Mouse (Mus musculus): Measurements from ENCODE around the gene Phf21a. TPM values are rescaled to one million over a fixed set of nuclear protein-coding genes. Genes with fewer than 3 reads are reported as not detected.

The Phf21a gene
- polyA plus RNA-seq, 1 experiment from 2014 or later, result 2.6 TPM

DNA sequence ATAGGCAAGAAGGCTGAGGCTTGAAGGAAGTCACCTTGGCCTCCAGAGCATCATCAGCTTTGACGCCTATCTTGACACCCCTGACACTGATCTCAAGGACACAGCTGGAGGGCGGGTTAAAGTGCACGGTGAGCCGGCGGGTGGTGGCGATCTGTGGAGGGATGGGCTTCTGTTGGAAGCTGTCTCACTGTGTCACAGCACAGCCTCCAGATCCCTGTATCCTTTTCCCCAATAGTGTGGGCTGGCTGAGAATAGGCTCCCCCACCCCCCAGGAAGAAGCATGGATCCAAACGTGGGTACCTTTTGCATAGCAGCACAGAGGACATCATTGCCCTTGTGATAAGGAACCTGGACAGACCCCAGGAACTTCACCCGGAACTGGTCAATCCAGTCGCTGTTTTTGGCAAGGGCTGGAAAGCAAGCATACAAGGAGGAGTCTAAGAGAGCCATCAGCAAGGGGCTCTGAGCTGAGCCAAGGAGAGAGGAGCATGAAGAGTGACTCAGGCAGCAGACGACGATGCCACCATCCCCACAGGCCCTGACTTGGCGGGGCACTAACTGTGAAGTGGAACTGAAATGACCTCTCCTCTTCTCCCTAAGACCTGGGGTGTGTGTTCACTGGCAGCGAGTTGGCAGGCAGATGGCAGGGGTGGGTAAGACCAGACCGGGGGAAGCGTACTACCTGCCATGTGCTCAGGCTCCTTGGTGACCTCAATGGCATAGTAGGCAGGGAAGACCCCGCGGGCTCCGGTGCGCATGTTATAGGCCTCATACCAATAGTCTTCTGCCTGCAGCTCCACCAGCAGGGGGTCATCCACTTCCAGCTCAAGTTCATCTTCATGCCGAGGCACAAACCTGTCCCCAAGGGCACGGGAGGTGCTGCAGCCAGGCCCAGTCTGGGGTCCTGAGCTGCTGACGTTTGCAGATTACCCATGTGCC is 292.5 kb downstream of the Phf21a start:
- 63% methylated on average over 22 of the region's 22 CpGs for WGBS (ENCODE audit: insufficient replicate concordance)
- Histone ChIP-seq H3K9ac (no peak overlapping the region), H3K9me3 (replicated peaks) (no peaks in the 10 kb centered on the region), H3K27ac (replicated peaks) (no peak overlapping the region), H3K27me3 (peaks cover 43% of the 10 kb centered on the region), H3K36me3 (replicated peaks) (peaks cover 22% of the 10 kb centered on the region), H3K4me2 (no peak overlapping the region), H3K4me3 (replicated peaks) (no peak overlapping the region), H3K4me1 (replicated peaks) (peaks cover 11% of the 10 kb centered on the region)
- no peak for ATAC-seq (ENCODE audit: insufficient read depth)

DNA sequence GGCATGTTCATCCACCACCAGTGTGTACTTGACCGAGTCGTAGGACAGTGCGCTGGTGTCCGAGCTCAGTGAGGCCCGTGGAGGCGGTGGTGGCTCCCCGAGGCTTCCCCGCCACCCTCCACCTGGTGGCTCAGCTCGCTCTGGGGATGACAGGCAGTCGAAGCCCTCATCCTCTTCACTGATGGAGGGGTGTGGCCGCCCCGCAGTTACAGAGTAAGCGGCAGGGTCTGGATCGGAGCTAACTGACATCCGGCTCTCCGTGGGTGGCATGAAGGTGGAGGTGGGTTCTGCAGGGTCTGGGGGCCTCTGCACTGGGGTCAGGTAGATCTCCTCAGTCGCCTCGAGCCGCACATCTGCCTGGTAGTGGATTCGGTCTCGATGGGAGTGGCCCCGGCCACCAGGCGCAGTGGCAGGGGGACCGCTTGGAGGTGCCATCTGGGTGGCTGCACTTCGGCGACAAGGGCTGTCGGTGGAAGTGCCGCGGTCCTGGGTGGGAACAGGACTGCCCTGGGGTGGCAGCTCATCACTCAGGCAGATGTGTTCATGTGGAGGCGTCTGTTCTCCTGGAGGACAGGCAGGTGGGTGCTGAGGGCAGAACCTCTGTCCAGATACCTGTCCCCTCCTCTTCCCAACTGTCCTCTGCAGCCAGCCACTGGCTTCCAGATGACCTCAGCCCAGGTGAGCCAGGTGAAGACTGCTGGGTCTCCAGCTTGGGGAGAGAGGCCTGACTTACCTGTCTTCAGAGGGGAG is 294.1 kb downstream of the Phf21a start:
- no peak overlapping the region for H3K4me2 ChIP-seq
- H3K9ac ChIP-seq, result no peak overlapping the region
- H3K27me3 ChIP-seq, result peaks cover 59% of the 10 kb centered on the region
- no peaks in the 10 kb centered on the region for H3K9me3 ChIP-seq (replicated peaks)
- no peak for ATAC-seq (ENCODE audit: insufficient read depth)
- peaks cover 17% of the 10 kb centered on the region for H3K4me1 ChIP-seq (replicated peaks)
- 75% methylated on average over 30 of the region's 30 CpGs for WGBS (ENCODE audit: insufficient replicate concordance)
- H3K36me3 ChIP-seq (replicated peaks), result peaks cover 5% of the 10 kb centered on the region; the same call in 1 of the 2 replicates
- H3K27ac ChIP-seq (replicated peaks), result no peak overlapping the region
- no peak overlapping the region for H3K4me3 ChIP-seq (replicated peaks)

DNA sequence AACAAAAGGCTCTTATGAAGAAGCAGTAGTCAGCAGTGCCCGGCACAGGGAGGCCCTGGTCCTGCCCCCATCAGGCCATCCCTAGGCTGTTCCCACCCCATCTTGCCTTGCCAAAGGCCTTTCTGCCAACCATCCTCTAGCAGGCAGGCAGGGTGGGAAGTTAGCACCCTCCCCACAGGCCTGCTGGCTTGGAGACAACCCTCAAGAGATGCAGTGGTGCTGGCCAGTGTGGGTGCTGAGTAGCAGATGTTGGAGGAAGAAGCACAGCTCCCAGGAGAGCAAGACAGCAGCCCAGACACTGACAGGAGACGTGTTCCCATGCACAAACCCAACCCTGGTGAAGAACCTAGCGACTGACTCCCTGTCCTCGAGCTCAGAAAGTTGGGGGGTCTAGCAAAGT is 294.7 kb downstream of the Phf21a start:
- 51% methylated on average over 4 of the region's 4 CpGs for WGBS (ENCODE audit: insufficient replicate concordance)
- H3K9ac ChIP-seq, result no peak overlapping the region
- no peak overlapping the region for H3K27ac ChIP-seq (replicated peaks)
- no peaks in the 10 kb centered on the region for H3K36me3 ChIP-seq (replicated peaks)
- no peaks in the 10 kb centered on the region for H3K9me3 ChIP-seq (replicated peaks)
- peaks cover 24% of the 10 kb centered on the region for H3K4me1 ChIP-seq (replicated peaks)
- no peak for ATAC-seq (ENCODE audit: insufficient read depth)
- no peak overlapping the region for H3K4me3 ChIP-seq (replicated peaks)
- H3K27me3 ChIP-seq, result peaks cover 65% of the 10 kb centered on the region
- H3K4me2 ChIP-seq, result no peak overlapping the region

DNA sequence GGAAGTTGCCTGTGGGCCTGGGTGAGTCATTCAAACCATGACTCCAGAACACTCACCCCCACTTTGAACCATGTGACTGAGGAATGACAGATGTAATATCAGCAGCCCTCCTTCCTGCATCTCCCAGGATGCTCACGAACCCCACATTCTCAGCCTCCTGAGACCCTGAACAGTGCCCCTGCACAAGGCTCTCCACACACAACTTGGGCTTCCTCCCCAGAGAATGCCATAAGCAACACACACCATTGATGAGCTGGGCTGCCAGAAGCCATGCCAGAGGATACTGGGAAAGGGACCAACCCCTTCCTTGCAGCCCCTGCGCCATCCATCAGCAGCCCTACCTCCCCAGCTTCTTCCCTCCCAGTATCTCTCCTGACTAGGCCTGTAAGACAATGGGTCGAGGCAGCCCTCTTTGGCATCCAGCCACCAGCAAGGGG is 295.2 kb downstream of the Phf21a start:
- H3K27me3 ChIP-seq, result peaks cover 70% of the 10 kb centered on the region
- H3K4me2 ChIP-seq, result no peak overlapping the region
- no peak overlapping the region for H3K4me3 ChIP-seq (replicated peaks)
- WGBS (ENCODE audit: insufficient replicate concordance), result 51% methylated on average over 3 of the region's 3 CpGs
- H3K27ac ChIP-seq (replicated peaks), result no peak overlapping the region
- H3K9ac ChIP-seq, result no peak overlapping the region
- H3K4me1 ChIP-seq (replicated peaks), result peaks cover 24% of the 10 kb centered on the region
- no peaks in the 10 kb centered on the region for H3K9me3 ChIP-seq (replicated peaks)
- ATAC-seq (ENCODE audit: insufficient read depth), result no peak
- H3K36me3 ChIP-seq (replicated peaks), result no peaks in the 10 kb centered on the region

DNA sequence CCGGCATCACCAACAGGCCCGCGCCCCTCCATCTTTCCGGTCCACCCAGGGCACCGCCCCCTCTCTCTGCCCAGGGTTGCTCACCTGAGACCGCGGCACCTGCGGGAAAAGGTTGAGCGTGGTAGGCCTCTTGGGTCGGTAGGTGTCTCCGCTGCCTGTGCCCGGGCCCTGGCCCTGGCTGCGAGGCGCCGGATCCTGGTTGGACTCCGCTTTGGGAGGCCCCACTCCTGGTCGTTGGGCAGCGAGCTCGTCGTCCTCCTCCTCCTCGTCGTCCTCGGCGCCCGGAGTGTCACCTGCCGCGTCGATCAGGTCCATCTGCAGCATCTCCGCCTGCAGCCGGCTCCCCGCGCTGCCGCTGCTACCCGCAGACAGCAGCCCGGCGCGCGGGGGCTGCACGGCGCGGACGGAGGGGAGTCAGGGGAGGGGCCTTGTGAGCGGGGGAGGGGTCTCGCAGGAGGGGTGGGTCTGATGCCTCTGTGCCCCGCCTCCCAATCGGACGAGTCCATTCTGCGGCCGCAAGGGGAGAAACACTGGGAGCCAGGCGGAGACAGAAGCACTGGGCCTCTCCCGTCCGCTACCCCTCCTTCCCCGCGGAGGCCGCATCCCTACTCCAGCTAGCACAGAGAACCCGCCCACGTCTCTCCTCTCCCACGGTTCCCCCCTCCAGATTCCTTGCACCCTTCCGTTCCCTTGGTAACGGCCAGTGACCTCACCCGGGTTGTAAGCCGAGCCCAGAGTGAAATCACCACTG is 296.1 kb downstream of the Phf21a start:
- peak; percentile 35 for ATAC-seq (ENCODE audit: insufficient read depth)
- Histone ChIP-seq H3K27me3 (peaks cover 80% of the 10 kb centered on the region), H3K4me3 (replicated peaks) (peak overlapping the region; percentile 48), H3K4me2 (peak overlapping the region; percentile 64), H3K27ac (replicated peaks) (no peak overlapping the region), H3K9me3 (replicated peaks) (no peaks in the 10 kb centered on the region), H3K9ac (no peak overlapping the region), H3K4me1 (replicated peaks) (peaks cover 24% of the 10 kb centered on the region), H3K36me3 (replicated peaks) (no peaks in the 10 kb centered on the region)
- 1% methylated on average over 58 of the region's 62 CpGs for WGBS (ENCODE audit: insufficient replicate concordance)

DNA sequence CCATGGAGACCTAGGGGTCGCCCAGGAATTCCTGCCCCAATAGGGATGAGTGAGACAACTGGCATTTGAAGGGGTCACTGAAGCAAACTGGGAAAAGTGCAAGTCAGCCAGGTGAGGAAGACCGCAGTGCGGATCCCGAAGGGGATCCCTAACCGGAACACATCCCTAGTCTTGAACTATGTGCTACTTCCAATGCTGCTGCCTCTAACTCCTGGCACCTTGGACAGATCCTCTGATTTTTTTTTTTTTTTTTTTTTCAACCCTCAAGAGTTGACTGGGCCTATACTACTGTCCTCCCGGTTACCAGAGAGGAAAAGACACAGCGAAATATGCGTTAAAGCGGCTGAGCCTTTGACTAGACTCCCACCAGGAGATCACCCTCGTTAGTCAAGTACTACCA is 296.7 kb downstream of the Phf21a start:
- ATAC-seq (ENCODE audit: insufficient read depth), result no peak
- Histone ChIP-seq H3K36me3 (replicated peaks) (no peaks in the 10 kb centered on the region), H3K4me3 (replicated peaks) (peak overlapping the region; percentile 48), H3K9ac (no peak overlapping the region), H3K4me1 (replicated peaks) (peaks cover 24% of the 10 kb centered on the region), H3K9me3 (replicated peaks) (no peaks in the 10 kb centered on the region), H3K4me2 (peak overlapping the region; percentile 64), H3K27ac (replicated peaks) (no peak overlapping the region), H3K27me3 (peaks cover 85% of the 10 kb centered on the region)
- 11% methylated on average over 10 of the region's 10 CpGs for WGBS (ENCODE audit: insufficient replicate concordance)

DNA sequence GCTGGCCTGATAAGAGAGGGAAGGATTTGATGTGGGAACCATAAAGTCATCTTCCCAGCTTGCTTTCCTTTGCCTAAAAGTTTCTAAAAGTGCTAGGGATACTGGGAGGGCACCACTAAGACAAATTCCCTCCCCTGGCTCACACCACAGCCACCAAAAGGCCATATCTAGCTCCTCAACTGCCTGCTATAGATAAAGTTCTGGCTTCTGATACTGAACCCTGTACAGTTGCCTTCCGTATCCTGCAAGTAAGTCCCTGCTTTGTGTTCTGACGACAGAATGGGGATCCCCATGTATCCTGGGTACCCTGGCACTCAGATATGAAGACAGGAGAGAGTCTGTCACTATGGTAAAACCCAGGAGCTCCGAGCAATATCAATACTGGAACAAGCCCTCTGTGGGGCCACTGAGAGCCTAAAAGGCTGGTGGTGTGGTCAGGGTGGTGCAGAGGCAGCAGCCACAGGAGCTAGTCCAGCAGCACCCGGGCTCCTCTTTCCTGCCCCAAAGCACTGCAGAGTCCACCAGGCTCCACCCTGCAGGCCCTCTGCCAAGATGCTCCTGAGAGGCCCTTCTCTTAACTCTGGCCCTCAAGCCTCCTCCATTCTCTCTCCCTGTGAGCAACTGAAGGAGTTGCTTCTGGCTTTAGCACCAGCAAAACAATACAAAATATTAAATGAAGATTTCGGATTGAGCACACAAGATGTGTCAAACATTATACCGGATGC is 297.5 kb downstream of the Phf21a start:
- Histone ChIP-seq H3K36me3 (replicated peaks) (no peaks in the 10 kb centered on the region), H3K9ac (no peak overlapping the region), H3K4me2 (no peak overlapping the region), H3K4me3 (replicated peaks) (no peak overlapping the region), H3K27me3 (peaks cover 92% of the 10 kb centered on the region), H3K27ac (replicated peaks) (no peak overlapping the region), H3K9me3 (replicated peaks) (no peaks in the 10 kb centered on the region), H3K4me1 (replicated peaks) (peaks cover 24% of the 10 kb centered on the region)
- WGBS (ENCODE audit: insufficient replicate concordance), result 35% methylated on average over 6 of the region's 6 CpGs
- ATAC-seq (ENCODE audit: insufficient read depth), result no peak

DNA sequence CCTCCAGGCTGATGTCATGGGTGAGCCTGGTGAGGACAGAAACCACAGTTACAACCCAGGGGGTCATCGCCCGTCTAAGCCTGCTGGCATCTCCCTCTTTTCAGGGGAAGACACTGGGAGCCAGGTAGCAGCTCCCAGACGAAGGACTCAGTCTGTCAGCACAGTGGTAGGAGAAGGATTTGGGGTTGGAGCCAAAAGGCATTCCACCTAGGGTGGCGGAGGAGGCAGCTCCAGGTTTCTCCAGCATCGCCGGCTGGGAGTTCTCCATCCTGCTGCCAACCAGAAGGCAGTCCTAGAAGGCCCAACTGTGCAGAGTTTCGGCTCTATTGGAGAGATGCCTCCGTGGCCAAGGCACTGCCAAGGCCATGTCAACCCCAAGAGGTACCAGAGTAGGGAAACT is 298.2 kb downstream of the Phf21a start:
- H3K4me1 ChIP-seq (replicated peaks), result peaks cover 24% of the 10 kb centered on the region
- H3K36me3 ChIP-seq (replicated peaks), result no peaks in the 10 kb centered on the region
- 58% methylated on average over 8 of the region's 8 CpGs for WGBS (ENCODE audit: insufficient replicate concordance)
- no peak overlapping the region for H3K4me2 ChIP-seq
- peaks cover 92% of the 10 kb centered on the region for H3K27me3 ChIP-seq
- no peak overlapping the region for H3K27ac ChIP-seq (replicated peaks)
- no peak overlapping the region for H3K4me3 ChIP-seq (replicated peaks)
- no peak overlapping the region for H3K9ac ChIP-seq
- H3K9me3 ChIP-seq (replicated peaks), result no peaks in the 10 kb centered on the region
- ATAC-seq (ENCODE audit: insufficient read depth), result no peak

DNA sequence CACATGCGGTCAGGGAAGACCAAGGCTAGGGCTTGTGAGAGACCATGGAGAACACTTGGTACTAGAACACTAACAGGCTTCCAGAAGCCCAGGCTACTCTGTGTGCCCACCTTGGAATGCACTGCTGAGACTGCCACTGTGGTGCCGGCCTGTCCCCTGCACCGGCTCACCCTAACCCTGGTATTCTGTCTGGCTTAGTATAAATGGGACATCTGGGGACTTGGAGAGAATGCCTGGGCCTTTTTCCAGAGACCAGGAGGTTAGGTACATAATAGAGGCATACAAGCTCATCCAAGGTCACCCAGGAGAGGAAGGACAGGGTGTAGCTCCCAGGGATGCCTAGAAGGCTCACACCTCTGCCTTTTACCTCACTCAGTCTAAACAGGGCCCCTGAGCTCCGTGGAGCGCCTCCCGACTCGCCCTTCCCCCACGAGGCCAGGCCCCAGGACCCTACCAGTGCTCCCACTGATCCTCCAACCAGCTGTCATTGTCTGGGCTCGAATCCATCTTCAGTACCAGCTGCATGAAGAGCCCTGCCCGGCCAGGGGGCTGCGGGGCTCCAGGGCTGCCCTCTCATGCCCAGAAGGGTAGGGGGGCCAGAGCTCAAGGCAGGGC is 298.9 kb downstream of the Phf21a start:
- 31% methylated on average over 11 of the region's 11 CpGs for WGBS (ENCODE audit: insufficient replicate concordance)
- ATAC-seq (ENCODE audit: insufficient read depth), result no peak
- Histone ChIP-seq H3K9ac (no peak overlapping the region), H3K4me3 (replicated peaks) (0 out of 2 replicates have a peak overlapping the region, but pooled peaks have one; percentile 15), H3K4me2 (peak overlapping the region; percentile 35), H3K9me3 (replicated peaks) (no peaks in the 10 kb centered on the region), H3K27ac (replicated peaks) (no peak overlapping the region), H3K4me1 (replicated peaks) (peaks cover 24% of the 10 kb centered on the region), H3K36me3 (replicated peaks) (no peaks in the 10 kb centered on the region), H3K27me3 (peaks cover 85% of the 10 kb centered on the region)

Measured in liver, embryonic 15.5 days (tissue).